Mouse (Mus musculus) heart, adult 2 months (tissue): ENCODE measurements around the gene Itga9. TPM values are rescaled to one million over a fixed set of nuclear protein-coding genes. Genes with fewer than 3 reads are reported as not detected.
A peak's percentile ranks its signal among the peaks of the same experiment; 100 is the strongest.

ENCODE experiments used
- DNase-seq, 2 experiments: peaks; one replicate each; pipeline ENCODE4 v3.0.0; 2021
- H3K27ac ChIP-seq: fragments of 200-600 bp; 2 replicates; pipeline ENCODE4 v1.8.1; 2022
- H3K27me3 ChIP-seq: fragments of 200-500 bp; 2 replicates; pipeline ENCODE4 v1.6.1; 2012; ENCODE audit warnings: mild to moderate bottlenecking, low read length, inconsistent platforms, mixed read lengths; ENCODE audit not compliant: control insufficient read depth, insufficient read depth
- H3K36me3 ChIP-seq: fragments of 200-500 bp; 2 replicates; pipeline ENCODE4 v1.6.1; 2012; ENCODE audit warnings: low read length, inconsistent platforms; ENCODE audit not compliant: control insufficient read depth, insufficient read depth
- H3K4me1 ChIP-seq: fragments of 200-500 bp; 2 replicates; pipeline ENCODE4 v1.6.1; 2011; ENCODE audit warnings: low read length; ENCODE audit not compliant: control insufficient read depth, insufficient read depth
- H3K4me3 ChIP-seq: fragments of 200-600 bp; 2 replicates; pipeline ENCODE4 v1.8.1; 2022
- H3K79me2 ChIP-seq: fragments of 200-500 bp; replicated peaks from 2 replicates; pipeline ENCODE4 v1.6.1; 2012; ENCODE audit warnings: mild to moderate bottlenecking, inconsistent platforms, low read length, moderate library complexity, mixed read lengths; ENCODE audit not compliant: control insufficient read depth, insufficient read depth
- H3K9ac ChIP-seq: fragments of 200-500 bp; 2 replicates; pipeline ENCODE4 v1.6.1; 2012; ENCODE audit warnings: low read depth, mild to moderate bottlenecking, control low read depth, inconsistent platforms, low read length, mixed read lengths
- CTCF ChIP-seq: fragments of 200-600 bp; IDR thresholded peaks from 2 replicates; pipeline ENCODE4 v1.8.1; 2022; ENCODE audit warnings: antibody characterized with exemption, mild to moderate bottlenecking, moderate library complexity
- EP300 ChIP-seq: fragments of 200-500 bp; IDR thresholded peaks from 2 replicates; pipeline ENCODE4 v1.6.1; 2011; ENCODE audit warnings: low read depth, low read length, control low read depth; ENCODE audit not compliant: insufficient read depth
- POLR2A ChIP-seq: fragments of 200-500 bp; IDR thresholded peaks from 2 replicates; pipeline ENCODE4 v1.6.1; 2011; ENCODE audit warnings: mild to moderate bottlenecking, low read depth, low read length, control low read depth; ENCODE audit not compliant: insufficient read depth
- WGBS: fragments of 180-500 bp; shearing (Covaris S2); methylation state at CpG from one replicate; pipeline ENCODE4 v1.1.7; 2018; 5-methylcytosine and 5-hydroxymethylcytosine counted together
- intact Hi-C: fragments of 180-260 bp; cut with DNase I; formaldehyde crosslinking; loops from one replicate; pipeline ENCODE4 v1.15.1; 2025
- polyA plus RNA-seq: library from polyadenylated mRNA; depleted of rRNA; stranded (reverse); fragments of >200 nt; gene quantifications from 2 replicates; pipeline ENCODE4 v1.2.3, GENCODE M21; 2012
- total RNA-seq, 2 experiments: library from RNA; stranded (reverse); gene quantifications; 2 replicates each; pipeline ENCODE4 v1.2.3; 2021

Gene Itga9
- total and polyA plus RNA-seq, 3 experiments, result 34.8 to 41.9 (median 35.3) TPM

- TF ChIP-seq CTCF, result no peak
- TF ChIP-seq POLR2A, result no peak
- peak; percentile 81; the same call in 1 of the 2 replicates for TF ChIP-seq EP300
- peak; percentile 61 to 73 for DNase-seq
- no peaks in the 10 kb centered on the region for H3K36me3 ChIP-seq
- peaks cover 14% of the 10 kb centered on the region for H3K4me1 ChIP-seq
- H3K27ac ChIP-seq, result peak overlapping the region; percentile 70
- H3K79me2 ChIP-seq, result no peaks in the 10 kb centered on the region
- H3K9ac ChIP-seq, result no peak overlapping the region
- 24% methylated on average over 7 of the region's 7 CpGs for WGBS
- no peaks in the 10 kb centered on the region for H3K27me3 ChIP-seq
- intact Hi-C loops, result loop anchor here (2.0 to 5.0 kb wide), 2 partner anchors 26 to 40 kb away; no protein-coding TSS in a partner anchor
- no peak overlapping the region for H3K4me3 ChIP-seq
Observed at GRCm38 (mm10) chr9:118762759-118763158, 156.3 kb downstream of the Itga9 start.

- Histone ChIP-seq H3K4me3 (no peak overlapping the region), H3K9ac (no peak overlapping the region), H3K79me2 (no peaks in the 10 kb centered on the region), H3K27me3 (no peaks in the 10 kb centered on the region), H3K36me3 (no peaks in the 10 kb centered on the region), H3K27ac (peak overlapping the region; percentile 70), H3K4me1 (peaks cover 14% of the 10 kb centered on the region)
- 33% methylated on average over 4 of the region's 4 CpGs for WGBS
- no peak for TF ChIP-seq CTCF
- no peak for TF ChIP-seq EP300
- TF ChIP-seq POLR2A, result no peak
- peak in 1 of 2 experiments; percentile 50 for DNase-seq
- intact Hi-C loops, result loop anchor here (2.0 to 5.0 kb wide), 2 partner anchors 26 to 39 kb away; no protein-coding TSS in a partner anchor
Observed at GRCm38 (mm10) chr9:118763203-118763602, 156.7 kb downstream of the Itga9 start.

DNA sequence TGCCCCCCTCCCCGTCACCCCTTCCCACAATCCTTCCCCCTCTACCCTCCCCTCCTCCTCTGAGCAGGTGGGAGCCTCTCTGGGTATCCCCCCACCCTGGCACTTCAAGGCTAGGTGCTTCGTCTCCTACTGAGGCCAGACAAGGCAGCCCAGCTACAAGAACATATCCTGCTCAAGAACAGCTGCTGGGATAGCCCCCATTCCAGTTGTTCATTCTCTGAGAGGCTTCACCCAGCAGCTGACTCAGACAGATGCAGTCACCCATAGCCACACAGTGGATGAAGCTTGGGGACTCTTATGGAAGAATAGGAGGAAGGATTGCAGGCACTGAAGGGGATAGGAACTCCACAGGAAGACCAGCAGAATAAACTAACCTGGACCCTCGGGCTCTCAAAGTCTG lies 157.2 kb downstream of the Itga9 start:
- peak overlapping the region; percentile 70 for H3K27ac ChIP-seq
- TF ChIP-seq POLR2A (no peak), EP300 (no peak), CTCF (no peak)
- peaks cover 14% of the 10 kb centered on the region for H3K4me1 ChIP-seq
- intact Hi-C loops, result loop anchor here (2.0 to 5.0 kb wide), 2 partner anchors 27 to 39 kb away; no protein-coding TSS in a partner anchor
- H3K27me3 ChIP-seq, result no peaks in the 10 kb centered on the region
- H3K79me2 ChIP-seq, result no peaks in the 10 kb centered on the region
- H3K9ac ChIP-seq, result 0 out of 2 replicates have a peak overlapping the region, but pooled peaks have one; percentile 20
- 83% methylated on average over 3 of the region's 3 CpGs for WGBS
- no peak overlapping the region for H3K4me3 ChIP-seq
- no peak for DNase-seq
- no peaks in the 10 kb centered on the region for H3K36me3 ChIP-seq

GRCm38 (mm10) chr9:118765059-118765458 lies 158.6 kb downstream of the Itga9 start:
- H3K9ac ChIP-seq, result no peak overlapping the region
- H3K27me3 ChIP-seq, result no peaks in the 10 kb centered on the region
- H3K36me3 ChIP-seq, result no peaks in the 10 kb centered on the region
- H3K27ac ChIP-seq, result peak overlapping the region; percentile 21; the same call in 1 of the 2 replicates
- no peak for TF ChIP-seq POLR2A
- no peak for TF ChIP-seq CTCF
- TF ChIP-seq EP300, result no peak
- H3K79me2 ChIP-seq, result no peaks in the 10 kb centered on the region
- H3K4me1 ChIP-seq, result peaks cover 11% of the 10 kb centered on the region
- intact Hi-C loops, result no loop called here
- DNase-seq, result no peak
- no peak overlapping the region for H3K4me3 ChIP-seq

GRCm38 (mm10) chr9:118767008-118767407 lies 160.5 kb downstream of the Itga9 start:
- no peak for DNase-seq
- 73% methylated on average over 7 of the region's 7 CpGs for WGBS
- intact Hi-C loops, result no loop called here
- TF ChIP-seq POLR2A (no peak), EP300 (no peak), CTCF (no peak)
- Histone ChIP-seq H3K27me3 (no peaks in the 10 kb centered on the region), H3K27ac (no peak overlapping the region), H3K36me3 (no peaks in the 10 kb centered on the region), H3K4me1 (peaks cover 11% of the 10 kb centered on the region), H3K9ac (no peak overlapping the region), H3K4me3 (no peak overlapping the region), H3K79me2 (no peaks in the 10 kb centered on the region)

GRCm38 (mm10) chr9:118768596-118768995 lies 162.1 kb downstream of the Itga9 start:
- no peak for TF ChIP-seq CTCF
- no peak for TF ChIP-seq POLR2A
- TF ChIP-seq EP300, result no peak
- H3K27me3 ChIP-seq, result no peaks in the 10 kb centered on the region
- H3K79me2 ChIP-seq, result no peaks in the 10 kb centered on the region
- no peak overlapping the region for H3K27ac ChIP-seq
- no peak overlapping the region for H3K9ac ChIP-seq
- 87% methylated on average over 4 of the region's 4 CpGs for WGBS
- H3K4me1 ChIP-seq, result peaks cover 6% of the 10 kb centered on the region
- DNase-seq, result no peak
- no peak overlapping the region for H3K4me3 ChIP-seq
- H3K36me3 ChIP-seq, result no peaks in the 10 kb centered on the region
- intact Hi-C loops, result no loop called here
